Mouse (Mus musculus) cerebellum, adult 8-10 months (tissue): ENCODE data around the gene Zfp472.

ENCODE experiments used
- DNase-seq: peaks from one replicate; pipeline ENCODE4 v3.0.0; 2022

Zfp472 gene

GRCm38 (mm10) chr17:32965623-32966290, at the start of gene Zfp472:
Gene Zfp472 (plus strand): TSS chr17:32965814.
- DNase-seq = peak; percentile 91

GRCm38 (mm10) chr17:32916075-32916474, 49.5 kb upstream of the Zfp472 start:
- DNase-seq = no peak

- peak; percentile 39 for DNase-seq
Measured at GRCm38 (mm10) chr17:32917131-32917530, 48.5 kb upstream of the Zfp472 start, which contains the start of gene Cyp4f14. Gene Cyp4f14 (minus strand): TSS chr17:32917342.

- no peak for DNase-seq
Measured at GRCm38 (mm10) chr17:32919123-32919522, 46.5 kb upstream of the Zfp472 start.

DNA sequence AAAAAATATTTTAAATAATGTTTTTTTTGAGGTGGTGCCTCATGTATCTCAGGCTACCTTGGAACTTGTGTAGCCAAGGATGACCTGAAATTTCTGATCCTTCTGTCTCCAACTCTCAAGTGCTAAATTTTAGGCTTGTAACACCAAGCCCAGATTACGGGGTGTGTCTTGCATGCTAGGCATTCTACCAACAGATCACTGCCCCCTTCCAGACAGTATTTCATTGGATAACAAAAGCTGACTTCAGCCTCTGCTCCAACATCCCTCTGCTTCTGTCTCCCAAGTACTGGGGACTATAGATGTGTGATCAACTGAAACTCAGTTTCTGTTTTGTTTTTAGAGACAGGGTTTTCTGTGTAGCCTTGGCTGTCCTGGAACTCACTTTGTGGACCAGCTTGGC, 41.9 kb upstream of the Zfp472 start:
- no peak for DNase-seq

DNA sequence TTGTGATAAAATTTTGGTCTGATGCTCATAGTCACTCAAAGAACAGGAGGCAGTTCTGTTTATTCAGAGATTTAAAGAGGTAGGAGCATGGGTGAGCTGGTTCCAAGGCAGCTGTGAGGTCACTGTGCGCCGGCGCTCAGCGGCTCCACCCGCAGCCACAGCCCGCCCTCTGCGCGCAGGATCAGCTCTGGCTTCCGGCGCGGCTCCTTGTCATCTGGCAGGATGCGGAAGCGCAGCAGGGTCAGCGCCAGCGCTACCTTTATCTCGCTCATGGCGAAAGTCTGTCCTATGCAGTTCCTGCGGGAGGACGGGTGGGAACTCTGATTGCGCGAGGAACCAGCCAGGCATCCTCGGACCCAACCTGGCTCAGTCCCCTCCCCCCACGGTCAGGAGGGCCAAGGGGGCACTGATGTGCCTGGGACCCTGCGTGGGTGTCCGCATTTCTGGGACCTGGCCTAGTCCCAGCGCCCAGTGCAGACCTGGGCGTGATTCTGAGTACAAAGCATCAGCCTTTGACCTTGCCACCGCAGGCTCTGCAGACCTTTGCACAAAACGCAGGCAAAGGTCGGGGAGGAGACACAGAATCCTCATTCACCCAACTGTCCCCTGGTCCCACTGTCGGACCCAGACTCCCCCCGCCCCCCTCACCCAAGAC, 40.8 kb upstream of the Zfp472 start:
- DNase-seq = peak; percentile 61

DNA sequence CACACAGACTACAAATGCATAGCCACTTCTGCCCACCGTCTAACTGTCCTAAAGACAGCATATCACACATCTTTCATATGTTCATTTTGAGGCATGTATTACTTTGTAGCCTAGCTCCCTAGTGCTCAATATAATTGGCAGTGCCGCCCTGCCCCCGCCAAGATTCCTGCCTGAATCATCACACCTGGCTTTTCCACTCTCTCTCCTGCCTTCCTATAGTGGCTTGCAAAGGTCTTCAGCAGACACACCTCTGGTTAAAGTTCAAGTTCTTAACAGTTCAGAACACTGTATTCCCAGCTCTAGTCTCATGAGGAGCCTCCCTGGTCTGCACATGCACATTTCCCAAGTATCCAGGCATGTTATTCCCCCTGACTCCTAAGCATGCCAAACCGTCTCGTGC, 37.8 kb upstream of the Zfp472 start:
- no peak for DNase-seq

DNA sequence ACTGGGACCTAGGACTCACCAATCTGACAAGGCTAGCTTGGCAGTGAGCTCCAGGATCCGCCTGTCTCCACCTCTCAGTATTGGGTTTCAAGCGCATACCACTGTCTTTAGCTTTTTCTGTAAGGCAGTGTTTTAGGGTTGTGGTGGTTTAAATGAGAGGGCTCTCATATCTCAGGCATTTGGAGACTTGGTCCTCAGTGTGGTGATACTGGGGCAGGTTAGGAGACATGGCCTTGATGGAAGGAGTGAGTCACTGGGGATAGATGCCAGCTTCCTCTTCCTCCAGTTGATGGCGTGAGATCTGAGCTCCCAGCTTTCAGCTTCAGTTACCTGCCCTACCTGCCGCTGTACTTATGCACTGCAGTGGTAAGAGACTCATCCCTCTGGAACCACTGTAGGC, 25.8 kb upstream of the Zfp472 start:
- no peak for DNase-seq

DNA sequence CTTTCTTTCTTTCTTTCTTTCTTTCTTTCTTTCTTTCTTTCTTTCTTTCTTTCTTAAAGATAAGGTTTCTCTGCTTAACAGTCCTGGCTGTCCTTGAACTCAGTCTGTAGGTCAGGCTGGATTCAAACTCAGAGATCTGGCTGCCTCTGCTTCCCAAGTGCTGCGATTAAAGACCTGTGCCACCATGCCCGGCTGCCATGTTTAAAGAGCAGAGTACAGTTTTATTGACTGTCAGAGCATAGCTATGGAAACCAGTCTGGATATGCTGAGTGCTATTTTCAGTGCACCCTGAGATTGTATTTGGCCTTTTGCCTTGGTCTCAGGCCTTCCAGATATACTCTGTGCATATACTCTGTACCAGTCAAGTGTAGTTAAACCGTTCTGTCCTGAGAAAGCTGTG, 22.0 kb upstream of the Zfp472 start:
- DNase-seq = no peak

DNA sequence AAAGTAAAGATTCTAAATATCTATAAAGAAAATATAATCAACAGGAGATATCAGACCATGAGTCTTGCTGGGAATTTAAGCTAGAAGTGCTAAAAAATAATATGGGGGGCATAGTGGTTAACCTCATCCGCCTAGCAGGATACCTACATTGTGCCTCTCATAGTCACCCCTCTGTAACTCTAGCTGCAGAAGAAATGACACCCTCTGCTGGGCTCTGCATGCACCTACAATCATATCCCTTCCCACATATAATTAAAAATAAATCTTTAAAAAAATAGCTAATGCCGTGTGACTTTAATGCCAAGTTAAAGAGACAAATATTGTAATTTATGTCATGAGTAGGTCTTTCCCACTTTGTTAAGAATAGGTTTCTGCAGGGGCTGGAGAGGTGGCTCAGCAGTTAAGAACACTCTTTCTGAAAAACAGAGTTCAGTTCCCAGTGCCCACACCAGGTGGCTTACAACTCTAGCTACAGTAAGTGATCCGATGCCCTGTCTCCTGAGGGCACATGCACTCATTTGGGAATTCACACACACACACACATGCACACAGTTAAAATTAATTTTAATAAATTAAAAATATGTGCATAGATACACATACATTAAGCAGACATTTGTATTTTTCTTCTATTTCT, 21.1 kb upstream of the Zfp472 start:
- no peak for DNase-seq

GRCm38 (mm10) chr17:32946716-32947115, 18.9 kb upstream of the Zfp472 start:
- no peak for DNase-seq

DNA sequence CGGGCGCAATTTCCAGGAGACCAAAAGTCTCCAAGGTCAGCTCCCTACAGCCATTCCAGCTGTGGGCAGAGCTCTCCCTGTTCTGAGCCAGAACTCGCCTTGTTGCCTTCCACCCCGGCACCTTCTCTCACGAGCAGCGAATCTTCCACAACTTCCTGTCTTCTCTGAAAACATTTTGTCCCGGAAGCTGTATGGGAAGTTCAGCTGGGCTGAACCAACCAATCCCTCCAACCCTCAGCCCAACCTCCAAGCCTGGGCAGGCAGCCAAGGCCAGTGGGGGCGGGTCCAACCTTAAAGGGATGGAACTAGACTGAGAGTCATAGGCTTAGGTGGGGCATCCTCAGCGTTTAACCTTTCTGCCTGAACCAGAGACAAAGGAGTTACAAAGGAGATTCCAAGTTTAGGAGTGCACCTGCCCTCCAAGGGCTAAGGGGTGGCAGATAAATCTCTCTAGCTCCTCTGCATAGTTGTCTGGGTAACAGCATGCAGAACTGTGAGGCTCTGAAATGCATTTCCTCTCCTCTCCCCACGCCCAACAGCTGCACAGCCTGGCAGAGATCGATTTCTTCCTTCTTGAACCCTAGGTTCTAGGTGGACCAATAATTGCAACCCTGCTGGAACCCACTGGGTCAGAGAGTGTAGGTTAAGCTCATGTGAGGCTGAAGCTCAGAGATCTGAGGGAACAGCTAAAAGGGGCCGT, 18.2 kb upstream of the Zfp472 start, which contains the start of gene Cyp4f13:
Gene Cyp4f13, minus strand, starts transcription at position 188 of the 700 bp plus-strand sequence.
- peak; percentile 89 for DNase-seq

GRCm38 (mm10) chr17:32950136-32950535, 15.5 kb upstream of the Zfp472 start:
- no peak for DNase-seq

GRCm38 (mm10) chr17:32951006-32951405, 14.6 kb upstream of the Zfp472 start:
- no peak for DNase-seq

- DNase-seq = peak; percentile 84
Measured at GRCm38 (mm10) chr17:32951441-32951840, 14.2 kb upstream of the Zfp472 start.

- DNase-seq = no peak
Measured at GRCm38 (mm10) chr17:32965253-32965622, 376 bp upstream of the Zfp472 start.

DNA sequence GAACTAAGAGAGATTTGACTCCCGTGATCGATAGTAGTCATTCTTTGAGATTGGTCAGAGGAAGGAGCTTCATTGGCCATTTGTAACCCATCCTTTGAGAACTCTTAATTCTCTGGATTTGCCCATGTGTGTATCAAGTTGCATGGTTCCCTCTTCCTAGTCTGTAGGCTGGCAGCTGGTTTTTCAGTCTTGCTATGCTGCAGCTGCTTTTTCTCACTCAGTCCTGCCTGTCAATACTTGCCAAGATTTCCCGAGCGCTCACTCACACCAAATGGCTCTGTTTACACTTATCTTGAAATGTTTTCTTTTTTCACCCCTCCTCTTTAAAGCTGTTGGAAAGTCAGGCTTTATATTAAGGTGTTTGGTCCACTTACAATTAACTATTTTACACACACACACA, 15.7 kb downstream of the Zfp472 start:
- no peak for DNase-seq

DNA sequence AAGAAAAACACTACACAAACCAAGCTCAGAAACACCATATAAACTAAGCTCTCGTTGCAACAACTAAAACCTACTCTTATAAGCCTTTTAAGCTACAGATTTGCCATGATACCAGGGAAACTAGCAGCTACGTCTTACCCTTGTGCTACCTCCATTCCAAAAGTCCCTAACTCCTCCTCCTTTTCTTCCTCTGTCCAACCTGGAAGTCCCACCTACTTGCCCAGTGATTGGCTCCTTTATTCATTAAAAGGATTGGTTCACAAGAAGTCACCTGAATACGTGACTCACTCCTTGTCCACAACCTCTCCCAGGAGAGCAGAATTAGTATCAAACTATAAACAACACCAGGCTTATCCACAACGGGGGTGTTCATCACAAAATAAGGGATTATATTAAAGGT, 20.7 kb downstream of the Zfp472 start:
- DNase-seq = no peak

GRCm38 (mm10) chr17:32991965-32992698, 26.5 kb downstream of the Zfp472 start:
- no peak for DNase-seq

GRCm38 (mm10) chr17:32992699-32993474, 27.3 kb downstream of the Zfp472 start, which contains the start of gene Zfp952:
Gene Zfp952 (plus strand): TSS chr17:32993129.
- DNase-seq = peak; percentile 77

GRCm38 (mm10) chr17:32998492-32998891, 32.9 kb downstream of the Zfp472 start:
- no peak for DNase-seq

- DNase-seq = no peak
Measured at GRCm38 (mm10) chr17:33008337-33008736, 42.7 kb downstream of the Zfp472 start.
